Mouse (Mus musculus): ENCODE results near the gene Ssx9.
A peak's percentile ranks its signal among the peaks of the same experiment; 100 is the strongest.
"Not testable (repeated sequence)": the region's sequence is repeated elsewhere in the genome, so short reads cannot be mapped to it uniquely, and the experiment has no call there.

The Ssx9 gene

DNA sequence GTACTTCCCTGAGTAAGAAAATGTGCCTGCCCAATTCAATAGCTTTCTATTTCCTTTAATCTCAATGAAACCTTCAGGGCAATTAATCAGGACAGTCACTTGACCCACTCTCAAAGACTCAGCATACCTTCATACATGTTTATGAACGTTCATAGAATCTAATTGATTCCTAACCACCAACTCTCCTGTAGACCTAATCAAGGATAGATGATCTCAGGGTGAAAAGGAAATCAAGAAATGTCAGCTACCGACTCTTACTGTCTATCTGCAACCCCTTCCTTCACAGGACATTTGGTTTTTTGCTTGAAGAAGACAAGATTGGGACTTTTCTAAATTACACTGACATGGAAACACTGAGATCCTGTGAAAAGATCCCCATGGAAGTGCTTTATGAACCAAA, at the start of gene Ssx9:
Gene Ssx9, plus strand, starts transcription at position 301 of the 400 bp plus-strand sequence.
- not testable (repeated sequence) for DNase-seq

DNA sequence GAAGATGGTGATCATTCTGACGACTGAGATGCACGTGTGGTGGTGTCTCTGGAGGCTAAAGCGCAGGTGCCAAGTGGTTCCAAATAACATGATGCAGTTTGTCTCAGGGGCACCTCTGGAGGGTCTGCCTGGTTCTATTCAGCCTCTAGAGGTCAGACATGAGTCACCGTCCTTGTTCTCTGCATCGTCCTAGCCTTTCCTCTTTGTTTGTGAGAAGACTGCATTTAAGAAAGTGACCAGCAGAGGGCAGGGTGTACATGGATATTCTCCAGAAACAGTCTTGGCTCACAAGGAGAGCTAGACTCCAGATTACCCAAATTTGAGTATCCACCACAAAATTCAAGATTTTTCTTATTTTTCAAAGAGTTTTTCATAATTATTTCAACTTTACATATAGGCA, 15.3 kb upstream of the Ssx9 start:
- DNase-seq: peak; percentile 3

GRCm38 (mm10) chrX:8803391-8803790, 55.2 kb downstream of the Ssx9 start, which contains the start of gene Ssxb5:
TSS of gene Ssxb5 (plus strand) at chrX:8803691.
- not testable (repeated sequence) for DNase-seq

All from cerebellum, adult 9-11 months (tissue).